In the genomic region with DNA sequence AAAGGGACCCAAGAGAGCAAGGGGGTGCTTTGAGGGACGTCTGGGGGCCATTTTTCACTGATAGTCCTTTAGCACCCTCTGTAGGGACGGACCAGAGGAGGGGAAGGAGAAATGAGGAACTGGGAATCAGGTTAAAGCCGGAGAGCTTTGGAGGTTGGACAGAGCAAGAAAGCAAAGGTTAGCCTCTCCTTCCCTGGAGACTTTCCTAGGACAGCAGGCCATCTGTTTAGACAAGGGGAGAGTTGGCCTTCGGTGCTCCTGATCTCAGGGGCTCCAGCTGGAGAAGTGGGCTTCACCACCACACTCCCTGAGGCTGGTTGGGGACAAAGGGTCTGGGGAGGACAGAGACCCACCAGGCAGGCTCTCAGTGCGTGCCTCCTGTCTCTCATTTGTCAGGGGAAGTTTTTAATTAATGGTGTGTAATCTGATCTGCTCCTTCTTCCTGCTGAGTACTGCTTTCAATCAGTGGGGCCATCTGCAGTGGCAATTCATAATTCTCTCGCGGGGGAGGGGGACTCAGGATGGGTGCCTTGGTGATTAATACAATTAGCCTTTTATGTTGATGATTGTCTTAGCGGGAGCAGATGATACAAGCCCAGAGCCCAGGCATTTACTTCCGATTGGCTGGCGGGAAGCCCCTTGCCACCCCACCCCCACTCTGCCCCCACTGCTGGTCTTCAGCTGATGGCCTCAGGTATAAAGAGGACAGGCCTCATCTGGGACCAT, we compare ENCODE assay signal across 11 mouse cellular contexts. TPM values are rescaled to one million over a fixed set of nuclear protein-coding genes. Genes with fewer than 3 reads are reported as not detected.
DNase-seq lines count a peak whose midpoint lies in the region; ATAC-seq lines count a peak whose summit lies in the region.
"Had no signal": no experiment of that assay in that cellular context is flagged by ENCODE, and none has a peak within 500 bp of the region (broad histone marks: within the 10 kb centered on the region; RNA-seq: fewer than 3 reads in every experiment).

No protein-coding gene starts in this region.

- H3K4me2 ChIP-seq in hindbrain, embryonic 15.5 days, result no peak overlapping the region
- no peak overlapping the region for H3K4me2 ChIP-seq in neural tube, embryonic 14.5 days (ENCODE audit: low read depth, low read length)

- H3K4me3 ChIP-seq in embryonic facial prominence, embryonic 10.5 days, result peak overlapping the region; percentile 25; the same call in 1 of the 2 replicates
- no peak overlapping the region for H3K4me3 ChIP-seq in hindbrain, embryonic 15.5 days
- no peak overlapping the region for H3K4me3 ChIP-seq in neural tube, embryonic 14.5 days (ENCODE audit: low read depth, low read length)

- peak overlapping the region; percentile 54; the same call in 1 of the 2 replicates for H3K27ac ChIP-seq in embryonic facial prominence, embryonic 10.5 days (replicated peaks)
- H3K27ac ChIP-seq in hindbrain, embryonic 15.5 days (replicated peaks), result peak overlapping the region; percentile 12
- H3K27ac ChIP-seq in neural tube, embryonic 14.5 days (ENCODE audit: low read depth, low read length), result no peak overlapping the region; the same call in 1 of the 2 replicates
- H3K27ac ChIP-seq: macrophage had no signal

- H3K4me1 ChIP-seq in embryonic facial prominence, embryonic 10.5 days, result peaks cover 68% of the 10 kb centered on the region
- peaks cover 46% of the 10 kb centered on the region for H3K4me1 ChIP-seq in hindbrain, embryonic 15.5 days (replicated peaks)
- H3K4me1 ChIP-seq in neural tube, embryonic 14.5 days (ENCODE audit: control insufficient read depth, insufficient read depth, low read length), result peaks cover 18% of the 10 kb centered on the region

- intact Hi-C loops in heart, postnatal 36 days (cut with DNase I), result no loop called here

- no peak overlapping the region for H3K9ac ChIP-seq in hindbrain, embryonic 15.5 days
- H3K9ac ChIP-seq in neural tube, embryonic 14.5 days (replicated peaks; ENCODE audit: low read depth, low read length), result no peak overlapping the region

- H3K27me3 ChIP-seq in embryonic facial prominence, embryonic 10.5 days (replicated peaks; ENCODE audit: low read depth, poor library complexity, severe bottlenecking), result peaks cover 88% of the 10 kb centered on the region
- no peaks in the 10 kb centered on the region for H3K27me3 ChIP-seq in hindbrain, embryonic 15.5 days
- H3K27me3 ChIP-seq in neural tube, embryonic 14.5 days (ENCODE audit: control insufficient read depth, insufficient read depth, low read length), result no peaks in the 10 kb centered on the region

- DNase-seq in layer of hippocampus, adult 18-20 months (ENCODE audit: low spot score in 2 of 2), result peak; percentile 37 to 64
- no peak for DNase-seq in layer of hippocampus, postnatal 36 days
- DNase-seq in embryonic facial prominence, embryonic 10.5 days (ENCODE audit: low spot score), result peak; percentile 70
- DNase-seq in heart, postnatal 36 days, result no peak
- DNase-seq in kidney, adult 11 months, result no peak
- no peak for DNase-seq in right cerebral cortex, postnatal 25 days
- DNase-seq: adrenal gland, postnatal 36 days had no signal

- WGBS in embryonic facial prominence, embryonic 10.5 days, result 9% methylated on average over 10 of the region's 10 CpGs
- WGBS in hindbrain, embryonic 15.5 days, result 13% methylated on average over 10 of the region's 10 CpGs
- 10% methylated on average over 10 of the region's 10 CpGs for WGBS in neural tube, embryonic 14.5 days

- H3K9me3 ChIP-seq in embryonic facial prominence, embryonic 10.5 days, result peaks cover 2% of the 10 kb centered on the region; the same call in 1 of the 2 replicates
- H3K9me3 ChIP-seq in hindbrain, embryonic 15.5 days, result no peaks in the 10 kb centered on the region
- H3K9me3 ChIP-seq in neural tube, embryonic 14.5 days (ENCODE audit: control insufficient read depth, low read length), result no peaks in the 10 kb centered on the region

- H3K36me3 ChIP-seq in embryonic facial prominence, embryonic 10.5 days (replicated peaks), result no peaks in the 10 kb centered on the region
- H3K36me3 ChIP-seq in hindbrain, embryonic 15.5 days, result no peaks in the 10 kb centered on the region
- H3K36me3 ChIP-seq in neural tube, embryonic 14.5 days (ENCODE audit: control insufficient read depth, insufficient read depth, low read length), result no peaks in the 10 kb centered on the region

- ATAC-seq in hindbrain, embryonic 15.5 days (ENCODE audit: low FRiP score, low read depth), result 0 out of 2 replicates have a peak, but pooled peaks have one; percentile 39
- peak; percentile 48; the same call in 1 of the 2 replicates for ATAC-seq in neural tube, embryonic 14.5 days (ENCODE audit: low read depth)

RNA-seq across cellular contexts. Expression of a gene that starts 6.4 kb away (rescaled TPM):
- total RNA-seq in layer of hippocampus, adult 18-20 months (2021), result not detected
- under 1 TPM in 1 of 2 experiments, not detected in 1; 0.25 TPM for total RNA-seq in layer of hippocampus, postnatal 36 days (2021)
- polyA plus RNA-seq in embryonic facial prominence, embryonic 10.5 days (2016; fragmentation: Nextera tagmentation; extraction: Ambion mirVana), result 0.10 TPM in 1 of 2 replicates, not detected in the other
- polyA plus RNA-seq in hindbrain, embryonic 15.5 days (2015; fragmentation: Nextera tagmentation; extraction: Ambion mirVana), result 0.78 and 1.00 TPM in 2 replicates
- 1.4 and 1.6 TPM in 2 replicates for polyA plus RNA-seq in neural tube, embryonic 14.5 days (2014; fragmentation: Nextera tagmentation; extraction: Ambion mirVana)
- not detected for total RNA-seq in heart, postnatal 36 days (2021)
- total RNA-seq: adrenal gland, postnatal 36 days had no signal
- polyA plus RNA-seq: macrophage had no signal

RNA-seq across cellular contexts. Expression of a gene that starts 17.0 kb away (rescaled TPM):
- total RNA-seq in layer of hippocampus, adult 18-20 months (2021), result not detected
- total RNA-seq in layer of hippocampus, postnatal 36 days (2021), result not detected
- polyA plus RNA-seq in embryonic facial prominence, embryonic 10.5 days (2016; fragmentation: Nextera tagmentation; extraction: Ambion mirVana), result 0.10 TPM in 1 of 2 replicates, not detected in the other
- polyA plus RNA-seq in hindbrain, embryonic 15.5 days (2015; fragmentation: Nextera tagmentation; extraction: Ambion mirVana), result 1.3 and 2.4 TPM in 2 replicates
- 1.4 and 2.1 TPM in 2 replicates for polyA plus RNA-seq in neural tube, embryonic 14.5 days (2014; fragmentation: Nextera tagmentation; extraction: Ambion mirVana)
- not detected for total RNA-seq in heart, postnatal 36 days (2021)
- polyA plus RNA-seq: macrophage had no signal

RNA-seq across cellular contexts. Expression of a gene that starts 28.7 kb away (rescaled TPM):
- not detected for total RNA-seq in layer of hippocampus, adult 18-20 months (2021)
- total RNA-seq in layer of hippocampus, postnatal 36 days (2021), result not detected
- not detected in 2 replicates for polyA plus RNA-seq in embryonic facial prominence, embryonic 10.5 days (2016; fragmentation: Nextera tagmentation; extraction: Ambion mirVana)
- not detected in 2 replicates for polyA plus RNA-seq in hindbrain, embryonic 15.5 days (2015; fragmentation: Nextera tagmentation; extraction: Ambion mirVana)
- not detected in 2 replicates for polyA plus RNA-seq in neural tube, embryonic 14.5 days (2014; fragmentation: Nextera tagmentation; extraction: Ambion mirVana)
- not detected for total RNA-seq in heart, postnatal 36 days (2021)
- total RNA-seq: left cerebral cortex, postnatal 25 days had no signal
- polyA plus RNA-seq: macrophage had no signal

RNA-seq across cellular contexts. Expression of a gene that starts 43.9 kb away (rescaled TPM):
- total RNA-seq in layer of hippocampus, adult 18-20 months (2021), result 1 to 10 TPM; 3.8 to 6.8 TPM
- 1 to 10 TPM; 5.2 TPM for total RNA-seq in layer of hippocampus, postnatal 36 days (2021)
- polyA plus RNA-seq in embryonic facial prominence, embryonic 10.5 days (2016; fragmentation: Nextera tagmentation; extraction: Ambion mirVana), result 146 TPM in 2 replicates
- 63.3 and 67.1 TPM in 2 replicates for polyA plus RNA-seq in hindbrain, embryonic 15.5 days (2015; fragmentation: Nextera tagmentation; extraction: Ambion mirVana)
- polyA plus RNA-seq in neural tube, embryonic 14.5 days (2014; fragmentation: Nextera tagmentation; extraction: Ambion mirVana), result 45.9 and 65.6 TPM in 2 replicates
- total RNA-seq in heart, postnatal 36 days (2021), result 1 to 10 TPM; 2.1 to 2.2 TPM

Comparison
In these comparisons a context has a peak if more than half of its experiments do, and no peak if none do; other contexts are left out.
1. DNase-seq: peak in layer of hippocampus, adult 18-20 months (2 of 2) and embryonic facial prominence, embryonic 10.5 days (single experiment); none in layer of hippocampus, postnatal 36 days (0 of 2), heart, postnatal 36 days (0 of 2), kidney, adult 11 months (single experiment) and right cerebral cortex, postnatal 25 days (single experiment).